Mouse (Mus musculus) stomach, postnatal 0 days (tissue): ENCODE results near the gene Cramp1l.

Experiments used
- CTCF ChIP-seq: IDR thresholded peaks from 2 replicates; pipeline ENCODE4 v1.5.1; 2016; ENCODE audit warnings: antibody characterized with exemption, low read depth, mild to moderate bottlenecking, moderate library complexity
- EP300 ChIP-seq: optimal IDR thresholded peaks from 2 replicates; pipeline ENCODE3; 2016; ENCODE audit warnings: antibody characterized with exemption

- peak; percentile 57 for TF ChIP-seq CTCF
- no peak for TF ChIP-seq EP300
Observed at GRCm38 (mm10) chr17:24936259-24937237, 79.0 kb downstream of the Cramp1l start, which contains the start of gene Mapk8ip3.
